Mouse (Mus musculus) limb, embryonic 13.5 days (tissue): ENCODE data around the gene Olfr1358. TPM values are rescaled to one million over a fixed set of nuclear protein-coding genes. Genes with fewer than 3 reads are reported as not detected.

Experiments
- microRNA-seq: library from miRNA; unstranded; fragments of <30 nt; microRNA quantifications from one replicate; pipeline ENCODE4, GENCODE M21; 2016
- polyA plus RNA-seq: library from polyadenylated mRNA; unstranded; fragments of >200 nt; fragmentation: Nextera tagmentation; extraction: Ambion mirVana; gene quantifications from 2 replicates; pipeline ENCODE4 v1.2.1, GENCODE M21; 2015

Gene Olfr1358
- polyA plus RNA-seq, 1 experiment from 2014 or later: not detected

Small RNA genes lying within 50 kb of the gene (microRNA-seq; reads per million reads assigned to microRNA genes)
- not detected for gene Gm27541

Other genes starting within 250 kb of the Olfr1358 start
- gene Agpat3, start 164.9 kb upstream of the Olfr1358 start, polyA plus RNA-seq: 52.4 and 54.9 TPM in 2 replicates
- 326 and 342 TPM in 2 replicates for gene Rrp1, start 104.4 kb upstream of the Olfr1358 start, polyA plus RNA-seq
- gene Cstb, start 91.8 kb upstream of the Olfr1358 start, polyA plus RNA-seq: 202 and 212 TPM in 2 replicates
- gene Pdxk, start 52.5 kb upstream of the Olfr1358 start, polyA plus RNA-seq: 12.0 and 13.6 TPM in 2 replicates
- 59.2 and 66.7 TPM in 2 replicates for gene Ilvbl, start 56.9 kb downstream of the Olfr1358 start, polyA plus RNA-seq
- gene Syde1, start 74.5 kb downstream of the Olfr1358 start, polyA plus RNA-seq: 27.0 and 27.4 TPM in 2 replicates
- gene Olfr1357, start 100.6 kb downstream of the Olfr1358 start, polyA plus RNA-seq: not detected in 2 replicates
- 0.56 and 0.73 TPM in 2 replicates for gene Casp14, start 200.9 kb downstream of the Olfr1358 start, polyA plus RNA-seq
- 0.19 and 0.32 TPM in 2 replicates for gene Ccdc105, start 235.6 kb downstream of the Olfr1358 start, polyA plus RNA-seq